Mouse (Mus musculus) cortical plate, adult 2 months (tissue): ENCODE measurements around the gene Hoxc9.

Experiments used
- CTCF ChIP-seq: fragments of 200-500 bp; IDR thresholded peaks from 2 replicates; pipeline ENCODE4 v1.5.1; 2011; ENCODE audit warnings: mild to moderate bottlenecking, control low read depth, low read length; ENCODE audit not compliant: insufficient read depth; ENCODE audit errors: extremely low read depth
- POLR2A ChIP-seq: fragments of 200-500 bp; IDR thresholded peaks from 2 replicates; pipeline ENCODE4 v1.6.1; 2011; ENCODE audit warnings: mild to moderate bottlenecking, low read length, control low read depth; ENCODE audit not compliant: insufficient read depth; ENCODE audit errors: extremely low read depth

GRCm38 (mm10) chr15:102936279-102936972, 39.8 kb upstream of the Hoxc9 start, which contains the start of gene Hoxc12:
- TF ChIP-seq CTCF (no peak), POLR2A (no peak)
